Mouse (Mus musculus) limb, embryonic 14.5 days (tissue): ENCODE data around the gene Rbms3. TPM values are rescaled to one million over a fixed set of nuclear protein-coding genes. Genes with fewer than 3 reads are reported as not detected.

Source experiments
- ATAC-seq: fragments of 200-750 bp; cut with Nextera tagmentation; 2 replicates; pipeline ENCODE4 v1.8.0; 2017; ENCODE audit warnings: low read depth, moderate number of reproducible peaks, moderate TSS enrichment; ENCODE audit not compliant: low FRiP score
- DNase-seq: peaks from one replicate; pipeline ENCODE4 v3.0.0-alpha.2; 2015; ENCODE audit warnings: low spot score
- H3K27ac ChIP-seq: fragments of 300-500 bp; sonication (generic); replicated peaks from 2 replicates; pipeline ENCODE4 v1.5.1; 2014; ENCODE audit warnings: low read depth, mild to moderate bottlenecking, low read length, moderate library complexity, mixed read lengths
- H3K27me3 ChIP-seq: fragments of 300-500 bp; sonication (generic); 2 replicates; pipeline ENCODE4 v1.6.1; 2014; ENCODE audit warnings: low read length, mixed read lengths; ENCODE audit not compliant: control insufficient read depth, insufficient read depth
- H3K36me3 ChIP-seq: fragments of 300-500 bp; sonication (generic); 2 replicates; pipeline ENCODE4 v1.6.1; 2014; ENCODE audit warnings: mild to moderate bottlenecking, low read length, moderate library complexity, mixed read lengths; ENCODE audit not compliant: control insufficient read depth, insufficient read depth
- H3K4me1 ChIP-seq: fragments of 300-500 bp; sonication (generic); 2 replicates; pipeline ENCODE4 v1.6.1; 2014; ENCODE audit warnings: antibody characterized with exemption, low read length, mixed read lengths; ENCODE audit not compliant: control insufficient read depth, insufficient read depth
- H3K4me2 ChIP-seq: fragments of 300-500 bp; sonication (generic); replicated peaks from 2 replicates; pipeline ENCODE4 v1.6.1; 2014; ENCODE audit warnings: low read depth, mild to moderate bottlenecking, low read length, moderate library complexity; ENCODE audit not compliant: severe bottlenecking
- H3K4me3 ChIP-seq: fragments of 300-500 bp; sonication (generic); replicated peaks from 2 replicates; pipeline ENCODE4 v1.5.1; 2014; ENCODE audit warnings: low read length
- H3K9ac ChIP-seq: fragments of 300-500 bp; sonication (generic); 2 replicates; pipeline ENCODE4 v1.6.1; 2014; ENCODE audit warnings: mild to moderate bottlenecking, low read depth, low read length, moderate library complexity; ENCODE audit not compliant: severe bottlenecking
- H3K9me3 ChIP-seq: fragments of 300-500 bp; sonication (generic); 2 replicates; pipeline ENCODE4 v1.6.1; 2016; ENCODE audit warnings: low read length; ENCODE audit not compliant: control insufficient read depth
- POLR2A ChIP-seq: fragments of 200-500 bp; IDR thresholded peaks from 2 replicates; pipeline ENCODE4 v1.8.0; 2012; ENCODE audit warnings: inconsistent platforms, mild to moderate bottlenecking, moderate library complexity, borderline replicate concordance; ENCODE audit not compliant: insufficient read depth, insufficient read length; ENCODE audit errors: extremely low read depth
- WGBS: fragments of 180-500 bp; shearing (Covaris S2); extraction: QIAGEN DNeasy Blood & Tissue Kit; methylation state at CpG from one replicate; pipeline ENCODE4 v1.1.7; 2014; 5-methylcytosine and 5-hydroxymethylcytosine counted together
- polyA plus RNA-seq, 2 experiments: library from polyadenylated mRNA; depleted of rRNA in 1 of 2; stranded (reverse) in 1 of 2; unstranded in 1 of 2; fragments of >200 nt; fragmentation: Nextera tagmentation in 1 of 2; extraction: Ambion mirVana in 1 of 2; gene quantifications; 2 replicates each; pipeline versions ENCODE4 v1.2.1 to v1.2.3; 2012 to 2014

The Rbms3 gene
- polyA plus RNA-seq, 2 experiments = 42.1 to 94.5 TPM

GRCm38 (mm10) chr9:116829929-116830328 is 799.8 kb downstream of the Rbms3 start:
- Histone ChIP-seq H3K9me3 (no peaks in the 10 kb centered on the region), H3K9ac (no peak overlapping the region)
- WGBS = 84% methylated on average over 4 of the region's 4 CpGs

GRCm38 (mm10) chr9:116821601-116822000 is 808.1 kb downstream of the Rbms3 start:
- TF ChIP-seq POLR2A = no peak
- no peak overlapping the region for H3K4me3 ChIP-seq
- DNase-seq (no peak), ATAC-seq (no peak)
- H3K4me2 ChIP-seq = no peak overlapping the region
- H3K4me1 ChIP-seq = no peaks in the 10 kb centered on the region
- 94% methylated on average over 7 of the region's 7 CpGs for WGBS
- H3K27me3 ChIP-seq = no peaks in the 10 kb centered on the region
- no peak overlapping the region for H3K9ac ChIP-seq
- H3K9me3 ChIP-seq = no peaks in the 10 kb centered on the region
- H3K36me3 ChIP-seq = peaks cover 4% of the 10 kb centered on the region; the same call in 1 of the 2 replicates
- H3K27ac ChIP-seq = no peak overlapping the region

More at GRCm38 (mm10) chr9:116829929-116830328, 799.8 kb downstream of the Rbms3 start:
- no peak for ATAC-seq
- TF ChIP-seq POLR2A = no peak
- no peak for DNase-seq
- Histone ChIP-seq H3K36me3 (no peaks in the 10 kb centered on the region), H3K4me1 (peaks cover 9% of the 10 kb centered on the region), H3K4me3 (no peak overlapping the region), H3K27me3 (no peaks in the 10 kb centered on the region), H3K4me2 (no peak overlapping the region), H3K27ac (no peak overlapping the region)

- no peak for TF ChIP-seq POLR2A
- H3K9me3 ChIP-seq = no peaks in the 10 kb centered on the region
- ATAC-seq (no peak), DNase-seq (no peak)
- H3K4me1 ChIP-seq = peaks cover 24% of the 10 kb centered on the region
- no peak overlapping the region for H3K4me3 ChIP-seq
- no peak overlapping the region for H3K9ac ChIP-seq
- 81% methylated on average over 1 of the region's 1 CpGs for WGBS
- H3K27ac ChIP-seq = no peak overlapping the region
- H3K4me2 ChIP-seq = no peak overlapping the region
- no peaks in the 10 kb centered on the region for H3K27me3 ChIP-seq
- H3K36me3 ChIP-seq = peaks cover 2% of the 10 kb centered on the region; the same call in 1 of the 2 replicates
Observed at GRCm38 (mm10) chr9:116817196-116817595, 812.5 kb downstream of the Rbms3 start.

GRCm38 (mm10) chr9:116814495-116815094 is 815.1 kb downstream of the Rbms3 start:
- Histone ChIP-seq H3K27ac (peak overlapping the region; percentile 55; the same call in 1 of the 2 replicates), H3K27me3 (no peaks in the 10 kb centered on the region), H3K4me3 (no peak overlapping the region), H3K9ac (no peak overlapping the region), H3K36me3 (no peaks in the 10 kb centered on the region), H3K9me3 (no peaks in the 10 kb centered on the region), H3K4me1 (peaks cover 24% of the 10 kb centered on the region), H3K4me2 (no peak overlapping the region)
- ATAC-seq = peak; percentile 43; the same call in 1 of the 2 replicates
- no peak for TF ChIP-seq POLR2A
- WGBS = 7% methylated on average over 10 of the region's 10 CpGs
- DNase-seq = no peak

- WGBS = 68% methylated on average over 2 of the region's 2 CpGs
- no peaks in the 10 kb centered on the region for H3K27me3 ChIP-seq
- no peaks in the 10 kb centered on the region for H3K9me3 ChIP-seq
- peaks cover 36% of the 10 kb centered on the region for H3K4me1 ChIP-seq
- H3K4me2 ChIP-seq = no peak overlapping the region
- no peak for DNase-seq
- TF ChIP-seq POLR2A = no peak
- H3K4me3 ChIP-seq = no peak overlapping the region
- H3K9ac ChIP-seq = no peak overlapping the region
- H3K36me3 ChIP-seq = no peaks in the 10 kb centered on the region
- H3K27ac ChIP-seq = no peak overlapping the region
- no peak for ATAC-seq
Observed at GRCm38 (mm10) chr9:116813396-116813795, 816.3 kb downstream of the Rbms3 start.
